Mouse (Mus musculus): ENCODE measurements around the gene Gm13089.
"Not testable (repeated sequence)": the region's sequence is repeated elsewhere in the genome, so short reads cannot be mapped to it uniquely, and the experiment has no call there.

Gm13089 gene

GRCm38 (mm10) chr4:143702611-143703010 is at the start of gene Gm13089:
Gene Gm13089 (minus strand): TSS chr4:143702711.
- no peak for DNase-seq (ENCODE audit: low spot score)

- no peak for DNase-seq (ENCODE audit: low spot score)
Observed at GRCm38 (mm10) chr4:143719155-143719554, 16.6 kb upstream of the Gm13089 start, which contains the start of gene Gm13078. Gene Gm13078 (plus strand): TSS chr4:143719455.

GRCm38 (mm10) chr4:143657146-143657545 is 45.4 kb downstream of the Gm13089 start, which contains the start of gene Gm13088:
Gene Gm13088 (minus strand): TSS chr4:143657246.
- DNase-seq (ENCODE audit: low spot score) = not testable (repeated sequence)

All from left cerebral cortex, adult 11 months (tissue).